Mouse (Mus musculus) layer of hippocampus, adult 9-11 months (tissue): ENCODE measurements at regions not wholly inside any gene's neighbourhood (a gene's known extent, or its start where the extent isn't known, plus 50 kb on each side); places are given as distances from the start of the nearest gene placed in this dataset.
A peak's percentile ranks its signal among the peaks of the same experiment; 100 is the strongest.

Experiments used
- DNase-seq: peaks from one replicate; pipeline ENCODE4 v3.0.0; 2022

GRCm38 (mm10) chr6:95769808-95770207, 51.2 kb upstream of the Suclg2 start:
- no peak for DNase-seq

- no peak for DNase-seq
Measured at GRCm38 (mm10) chr6:95801651-95802050, 83.1 kb upstream of the Suclg2 start.

GRCm38 (mm10) chr6:95841502-95841901, 122.9 kb upstream of the Suclg2 start:
- DNase-seq, result no peak

- no peak for DNase-seq
Measured at GRCm38 (mm10) chr6:95846536-95846935, 127.9 kb upstream of the Suclg2 start.

GRCm38 (mm10) chr6:95875463-95875862, 156.9 kb upstream of the Suclg2 start:
- DNase-seq, result no peak

- DNase-seq, result no peak
Measured at GRCm38 (mm10) chr6:95876320-95876719, 157.7 kb upstream of the Suclg2 start.

GRCm38 (mm10) chr6:95886645-95887044, 168.0 kb upstream of the Suclg2 start:
- DNase-seq, result peak; percentile 5

GRCm38 (mm10) chr6:95902551-95902950, 184.0 kb upstream of the Suclg2 start:
- DNase-seq, result no peak

- peak; percentile 6 for DNase-seq
Measured at GRCm38 (mm10) chr6:95904085-95904633, 185.6 kb upstream of the Suclg2 start.

- DNase-seq, result peak; percentile 3
Measured at GRCm38 (mm10) chr6:95905057-95905456, 186.5 kb upstream of the Suclg2 start.

GRCm38 (mm10) chr6:95921737-95922136, 191.2 kb upstream of the Fam19a1 start:
- no peak for DNase-seq

GRCm38 (mm10) chr6:95934561-95934960, 178.4 kb upstream of the Fam19a1 start:
- DNase-seq, result no peak

GRCm38 (mm10) chr6:95936504-95936903, 176.4 kb upstream of the Fam19a1 start:
- DNase-seq, result no peak

GRCm38 (mm10) chr6:95939052-95939451, 173.9 kb upstream of the Fam19a1 start:
- DNase-seq, result no peak

GRCm38 (mm10) chr6:95960745-95961144, 152.2 kb upstream of the Fam19a1 start:
- DNase-seq, result no peak

- DNase-seq, result no peak
Measured at GRCm38 (mm10) chr6:95966231-95966630, 146.7 kb upstream of the Fam19a1 start.

- DNase-seq, result no peak
Measured at GRCm38 (mm10) chr6:95975994-95976393, 137.0 kb upstream of the Fam19a1 start.

GRCm38 (mm10) chr6:95997037-95997436, 115.9 kb upstream of the Fam19a1 start:
- DNase-seq, result no peak

- DNase-seq, result no peak
Measured at GRCm38 (mm10) chr6:95997741-95998140, 115.2 kb upstream of the Fam19a1 start.

- DNase-seq, result no peak
Measured at GRCm38 (mm10) chr6:95999441-95999840, 113.5 kb upstream of the Fam19a1 start.

- peak; percentile 78 for DNase-seq
Measured at GRCm38 (mm10) chr6:96000011-96000476, 112.9 kb upstream of the Fam19a1 start.

- DNase-seq, result peak; percentile 51
Measured at GRCm38 (mm10) chr6:96011299-96011698, 101.7 kb upstream of the Fam19a1 start.

GRCm38 (mm10) chr6:96028022-96028704, 84.8 kb upstream of the Fam19a1 start:
- no peak for DNase-seq

- no peak for DNase-seq
Measured at GRCm38 (mm10) chr6:96043711-96044110, 69.2 kb upstream of the Fam19a1 start.

GRCm38 (mm10) chr6:96053476-96053875, 59.5 kb upstream of the Fam19a1 start:
- no peak for DNase-seq
